Mouse (Mus musculus) midbrain, embryonic 10.5 days (tissue): ENCODE results near the gene Cxcr2. TPM values are rescaled to one million over a fixed set of nuclear protein-coding genes. Genes with fewer than 3 reads are reported as not detected.

Experiments used
- DNase-seq: peaks from one replicate; pipeline ENCODE4 v3.0.0-alpha.2; 2017; ENCODE audit warnings: low spot score
- H3K27ac ChIP-seq: fragments of 300-500 bp; sonication (generic); replicated peaks from 2 replicates; pipeline ENCODE4 v1.5.1; 2016; ENCODE audit warnings: mild to moderate bottlenecking
- H3K27me3 ChIP-seq: fragments of 300-500 bp; sonication (generic); 2 replicates; pipeline ENCODE4 v1.6.1; 2016; ENCODE audit warnings: low read depth, mild to moderate bottlenecking; ENCODE audit not compliant: poor library complexity, severe bottlenecking
- H3K36me3 ChIP-seq: fragments of 300-500 bp; sonication (generic); 2 replicates; pipeline ENCODE4 v1.6.1; 2016; ENCODE audit warnings: mild to moderate bottlenecking, moderate library complexity
- H3K4me1 ChIP-seq: fragments of 300-500 bp; sonication (generic); 2 replicates; pipeline ENCODE4 v1.6.1; 2016
- H3K4me3 ChIP-seq: fragments of 300-500 bp; sonication (generic); 2 replicates; pipeline ENCODE4 v1.5.1; 2016; ENCODE audit warnings: mild to moderate bottlenecking, moderate library complexity
- H3K9me3 ChIP-seq: fragments of 300-500 bp; sonication (generic); replicated peaks from 2 replicates; pipeline ENCODE4 v1.6.1; 2016; ENCODE audit warnings: mild to moderate bottlenecking
- WGBS: fragments of 180-500 bp; shearing (Covaris S2); methylation state at CpG from one replicate; pipeline ENCODE4 v1.1.7; 2016; 5-methylcytosine and 5-hydroxymethylcytosine counted together
- polyA plus RNA-seq: library from polyadenylated mRNA; unstranded; fragments of >200 nt; fragmentation: Nextera tagmentation; extraction: Ambion mirVana; gene quantifications from 2 replicates; pipeline ENCODE4 v1.2.1, GENCODE M21; 2016

Cxcr2 gene
- polyA plus RNA-seq, 1 experiment from 2014 or later: 0.07 TPM

DNA sequence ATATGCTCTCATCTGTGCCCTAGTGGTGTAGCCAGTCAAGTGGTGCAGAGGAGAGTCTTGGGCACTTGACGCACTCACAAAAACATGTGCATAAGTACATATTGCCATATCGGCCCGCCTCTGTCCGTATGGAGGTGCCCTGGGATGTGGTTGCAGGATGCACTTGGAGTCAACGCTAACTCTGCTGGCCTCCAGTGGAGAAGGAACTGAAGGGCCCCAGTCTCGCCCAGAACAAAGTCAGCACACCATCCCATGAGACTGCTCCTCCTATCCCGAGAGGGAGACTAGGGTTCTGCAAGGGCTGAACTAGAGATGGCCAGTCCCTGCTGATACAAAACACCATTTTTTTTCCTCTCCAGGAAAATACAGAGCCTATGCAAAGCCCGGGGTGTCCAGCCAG lies 30.6 kb upstream of the Cxcr2 start:
- Histone ChIP-seq H3K9me3 (no peaks in the 10 kb centered on the region), H3K4me3 (peak overlapping the region; percentile 68; the same call in 1 of the 2 replicates), H3K27ac (no peak overlapping the region; the same call in 1 of the 2 replicates), H3K4me1 (peaks cover 33% of the 10 kb centered on the region), H3K36me3 (no peaks in the 10 kb centered on the region), H3K27me3 (peaks cover 76% of the 10 kb centered on the region)
- 59% methylated on average over 8 of the region's 8 CpGs for WGBS
- no peak for DNase-seq

GRCm38 (mm10) chr1:74124021-74124981 lies 29.5 kb upstream of the Cxcr2 start, which contains the start of gene Tns1:
Gene Tns1 (minus strand): TSS chr1:74124449.
- H3K36me3 ChIP-seq: no peaks in the 10 kb centered on the region
- H3K27ac ChIP-seq: peak within 1 kb of the TSS; percentile 79
- no peaks in the 10 kb centered on the region for H3K9me3 ChIP-seq
- WGBS: under 1% methylated on average over 84 of the region's 84 CpGs
- peaks cover 36% of the 10 kb centered on the region for H3K4me1 ChIP-seq
- DNase-seq: peak; percentile 66
- peak within 1 kb of the TSS; percentile 68 for H3K4me3 ChIP-seq
- H3K27me3 ChIP-seq: peaks cover 71% of the 10 kb centered on the region

DNA sequence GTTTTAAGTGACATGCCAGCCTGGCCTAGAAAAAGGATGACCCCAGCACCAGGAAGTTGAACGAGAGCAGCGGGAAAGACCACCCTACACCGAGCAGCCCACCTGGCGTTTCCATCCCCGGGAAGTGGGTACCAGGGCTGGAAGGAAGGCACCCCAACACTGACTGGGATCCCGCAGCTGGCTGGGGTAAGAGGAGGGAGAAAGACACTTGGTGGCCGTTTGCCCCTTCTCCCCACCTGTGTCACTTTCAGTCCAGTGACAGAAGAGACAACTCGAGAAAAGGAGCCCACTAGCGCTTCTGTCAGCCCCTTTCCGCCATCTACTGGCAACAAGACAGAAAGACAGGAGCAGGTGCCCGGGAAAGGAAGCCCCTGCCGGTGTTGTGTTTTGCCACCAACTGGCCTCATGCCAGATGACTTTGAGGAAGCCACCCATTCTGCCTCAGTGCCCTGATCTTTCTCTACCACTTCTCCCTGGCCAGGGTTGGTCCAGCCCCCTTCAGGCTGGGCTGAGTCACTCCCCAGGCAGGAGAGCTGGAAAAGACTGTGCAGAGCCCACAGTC lies 28.7 kb upstream of the Cxcr2 start, which contains the start of gene Rufy4:
TSS of gene Rufy4 (plus strand) at position 551 of the 562 bp plus-strand sequence.
- peaks cover 67% of the 10 kb centered on the region for H3K27me3 ChIP-seq
- peak within 1 kb of the TSS; percentile 68 for H3K4me3 ChIP-seq
- no peaks in the 10 kb centered on the region for H3K36me3 ChIP-seq
- H3K9me3 ChIP-seq: no peaks in the 10 kb centered on the region
- peaks cover 36% of the 10 kb centered on the region for H3K4me1 ChIP-seq
- H3K27ac ChIP-seq: peak within 1 kb of the TSS; percentile 79
- WGBS: under 1% methylated on average over 12 of the region's 12 CpGs
- peak; percentile 76 for DNase-seq

GRCm38 (mm10) chr1:74130883-74131659 lies 22.7 kb upstream of the Cxcr2 start:
- Histone ChIP-seq H3K4me1 (peaks cover 4% of the 10 kb centered on the region; the same call in 1 of the 2 replicates), H3K4me3 (no peak overlapping the region), H3K36me3 (no peaks in the 10 kb centered on the region), H3K27ac (no peak overlapping the region), H3K9me3 (no peaks in the 10 kb centered on the region), H3K27me3 (peaks cover 9% of the 10 kb centered on the region)
- 88% methylated on average over 8 of the region's 8 CpGs for WGBS
- DNase-seq: no peak

- Histone ChIP-seq H3K27me3 (peaks cover 5% of the 10 kb centered on the region; the same call in 1 of the 2 replicates), H3K4me1 (peaks cover 4% of the 10 kb centered on the region; the same call in 1 of the 2 replicates), H3K4me3 (no peak overlapping the region), H3K27ac (no peak overlapping the region), H3K9me3 (no peaks in the 10 kb centered on the region), H3K36me3 (no peaks in the 10 kb centered on the region)
- 75% methylated on average over 3 of the region's 3 CpGs for WGBS
- DNase-seq: no peak
Observed at GRCm38 (mm10) chr1:74132011-74132410, 21.8 kb upstream of the Cxcr2 start.

GRCm38 (mm10) chr1:74133954-74134353 lies 19.8 kb upstream of the Cxcr2 start:
- H3K4me1 ChIP-seq: peaks cover 3% of the 10 kb centered on the region; the same call in 1 of the 2 replicates
- H3K27me3 ChIP-seq: no peaks in the 10 kb centered on the region
- no peaks in the 10 kb centered on the region for H3K36me3 ChIP-seq
- H3K4me3 ChIP-seq: no peak overlapping the region
- no peak for DNase-seq
- H3K27ac ChIP-seq: no peak overlapping the region
- H3K9me3 ChIP-seq: no peaks in the 10 kb centered on the region
- WGBS: 83% methylated on average over 6 of the region's 6 CpGs

- Histone ChIP-seq H3K27ac (no peak overlapping the region), H3K4me3 (no peak overlapping the region), H3K27me3 (no peaks in the 10 kb centered on the region), H3K9me3 (no peaks in the 10 kb centered on the region), H3K4me1 (no peaks in the 10 kb centered on the region), H3K36me3 (no peaks in the 10 kb centered on the region)
- no peak for DNase-seq
- 88% methylated on average over 6 of the region's 6 CpGs for WGBS
Observed at GRCm38 (mm10) chr1:74135326-74135950, 18.4 kb upstream of the Cxcr2 start.

DNA sequence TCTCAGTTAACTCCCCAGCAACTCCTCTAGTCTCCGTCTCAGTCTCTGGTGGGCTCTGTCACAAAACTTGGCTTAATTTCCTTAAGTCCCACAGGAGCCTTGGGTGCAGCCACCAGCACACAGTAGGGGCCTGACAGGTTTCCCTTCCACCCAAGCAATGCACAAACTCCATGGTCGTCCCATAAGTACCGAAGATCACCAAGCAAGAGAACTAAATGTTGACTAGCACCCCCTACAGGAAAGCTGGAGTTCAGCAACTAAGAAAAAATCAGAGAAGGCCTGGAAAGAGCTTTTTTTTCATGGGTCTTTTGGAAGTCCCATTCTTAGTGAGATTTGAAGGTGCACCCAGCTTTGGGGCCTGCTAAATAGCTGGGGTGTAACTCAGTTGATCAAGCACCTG lies 14.4 kb upstream of the Cxcr2 start:
- WGBS: 66% methylated on average over 3 of the region's 3 CpGs
- Histone ChIP-seq H3K36me3 (no peaks in the 10 kb centered on the region), H3K27me3 (no peaks in the 10 kb centered on the region), H3K4me3 (no peak overlapping the region), H3K9me3 (no peaks in the 10 kb centered on the region), H3K4me1 (no peaks in the 10 kb centered on the region), H3K27ac (no peak overlapping the region)
- DNase-seq: no peak

DNA sequence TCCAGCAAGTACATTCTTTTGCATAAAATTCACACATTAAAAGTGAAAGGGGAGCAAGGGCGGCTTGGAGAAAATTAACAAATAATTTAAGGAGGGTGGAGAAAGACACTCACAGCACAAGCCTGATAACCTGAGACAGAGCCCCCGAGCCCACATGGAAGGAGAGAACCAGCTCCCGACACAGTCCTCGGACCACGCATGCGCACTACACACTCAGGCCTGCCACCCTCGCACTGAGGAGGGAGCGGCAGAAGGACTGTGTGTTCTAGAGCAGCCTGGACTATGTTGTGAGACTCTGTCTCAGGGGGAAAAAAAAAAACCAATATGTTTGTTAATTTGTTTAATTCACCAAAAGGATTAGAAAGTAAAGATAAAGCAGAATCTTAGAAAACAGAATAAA lies 12.0 kb upstream of the Cxcr2 start:
- Histone ChIP-seq H3K36me3 (no peaks in the 10 kb centered on the region), H3K9me3 (no peaks in the 10 kb centered on the region), H3K27ac (no peak overlapping the region), H3K27me3 (no peaks in the 10 kb centered on the region), H3K4me1 (no peaks in the 10 kb centered on the region), H3K4me3 (no peak overlapping the region)
- DNase-seq: no peak
- 83% methylated on average over 8 of the region's 8 CpGs for WGBS

DNA sequence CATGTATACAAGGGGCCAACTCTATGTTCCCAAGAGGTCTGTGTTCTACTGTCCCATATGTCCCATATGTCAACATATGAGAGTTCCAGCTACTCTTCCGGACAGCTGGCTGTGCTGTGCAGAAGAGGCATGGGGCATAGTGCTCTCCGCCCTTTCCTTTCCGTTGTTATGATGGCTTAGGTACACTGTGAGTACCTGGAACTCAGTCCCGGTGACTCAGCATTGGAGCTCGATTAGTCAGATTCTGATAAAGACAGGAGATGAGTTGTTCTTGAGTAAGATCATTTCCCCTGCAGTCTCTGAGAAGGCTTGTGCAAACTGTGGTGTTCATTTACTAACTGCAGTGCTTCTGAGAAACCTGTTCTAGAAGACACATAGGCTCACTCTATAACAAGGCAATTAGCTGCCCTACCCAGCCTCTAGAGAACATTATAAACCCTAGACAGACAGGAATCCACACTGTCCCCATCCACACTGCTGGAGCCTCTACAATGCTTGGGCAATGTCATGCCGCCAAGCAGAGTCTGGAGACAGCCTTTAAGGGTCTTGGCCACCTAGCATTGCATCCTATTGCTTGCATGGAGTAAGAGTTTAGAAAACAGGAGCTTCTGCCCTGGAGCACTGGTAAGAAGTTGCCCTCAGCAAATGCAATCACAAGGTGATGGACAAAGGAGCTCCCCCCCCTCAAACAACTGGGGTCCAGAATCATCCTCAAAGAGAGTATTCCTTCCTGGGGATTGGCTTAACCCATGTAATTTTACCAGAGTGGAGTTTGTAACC lies 4.5 kb upstream of the Cxcr2 start:
- Histone ChIP-seq H3K36me3 (no peaks in the 10 kb centered on the region), H3K27ac (no peak overlapping the region), H3K9me3 (no peaks in the 10 kb centered on the region), H3K4me1 (no peaks in the 10 kb centered on the region), H3K27me3 (no peaks in the 10 kb centered on the region), H3K4me3 (no peak overlapping the region)
- no peak for DNase-seq
- WGBS: 94% methylated on average over 6 of the region's 6 CpGs

DNA sequence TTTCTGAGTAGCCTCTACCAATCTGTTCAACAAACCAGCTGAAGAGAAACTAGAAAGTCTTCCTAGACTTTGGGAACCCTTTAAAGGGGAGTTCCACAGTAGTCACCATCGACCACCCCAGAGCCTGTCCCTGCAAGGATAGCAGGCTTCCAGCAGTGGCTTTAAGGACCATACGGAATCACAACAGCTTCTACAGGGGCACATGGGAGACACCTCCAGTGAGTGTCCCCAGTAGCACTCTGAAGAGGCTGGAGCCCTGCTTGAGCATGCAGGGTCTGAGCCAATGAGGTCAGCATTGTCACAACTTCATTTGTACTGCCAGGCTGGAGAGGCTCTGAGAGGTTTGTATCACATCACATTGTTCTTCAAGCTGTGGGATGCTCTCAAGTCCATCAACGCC lies 3.7 kb upstream of the Cxcr2 start:
- H3K4me3 ChIP-seq: no peak overlapping the region
- H3K27me3 ChIP-seq: no peaks in the 10 kb centered on the region
- DNase-seq: no peak
- H3K27ac ChIP-seq: no peak overlapping the region
- 77% methylated on average over 3 of the region's 3 CpGs for WGBS
- no peaks in the 10 kb centered on the region for H3K9me3 ChIP-seq
- H3K4me1 ChIP-seq: no peaks in the 10 kb centered on the region
- no peaks in the 10 kb centered on the region for H3K36me3 ChIP-seq
